Mouse (Mus musculus): ENCODE measurements at regions not wholly inside any gene's neighbourhood (a gene's known extent, or its start where the extent isn't known, plus 50 kb on each side); places are given as distances from the start of the nearest gene placed in this dataset.

GRCm38 (mm10) chr16:28104255-28105076 is 648.4 kb downstream of the Fgf12 start:
- H3K36me3 ChIP-seq (ENCODE audit: control insufficient read depth, insufficient read depth), result no peaks in the 10 kb centered on the region
- peak; percentile 68 for ATAC-seq
- no peaks in the 10 kb centered on the region for H3K9me3 ChIP-seq (ENCODE audit: control insufficient read depth, low read length)
- H3K4me3 ChIP-seq (replicated peaks; ENCODE audit: low read length), result no peak overlapping the region
- peak overlapping the region; percentile 49 for H3K27ac ChIP-seq (ENCODE audit: low read length)
- peaks cover 15% of the 10 kb centered on the region for H3K4me1 ChIP-seq (replicated peaks; ENCODE audit: control insufficient read depth, insufficient read depth, low read length)
- no peak overlapping the region for H3K9ac ChIP-seq (replicated peaks; ENCODE audit: low read depth, low read length)
- 28% methylated on average over 9 of the region's 9 CpGs for WGBS
- H3K27me3 ChIP-seq (replicated peaks; ENCODE audit: control insufficient read depth, insufficient read depth, low read length), result no peaks in the 10 kb centered on the region
- H3K4me2 ChIP-seq (ENCODE audit: low read length), result no peak overlapping the region

DNA sequence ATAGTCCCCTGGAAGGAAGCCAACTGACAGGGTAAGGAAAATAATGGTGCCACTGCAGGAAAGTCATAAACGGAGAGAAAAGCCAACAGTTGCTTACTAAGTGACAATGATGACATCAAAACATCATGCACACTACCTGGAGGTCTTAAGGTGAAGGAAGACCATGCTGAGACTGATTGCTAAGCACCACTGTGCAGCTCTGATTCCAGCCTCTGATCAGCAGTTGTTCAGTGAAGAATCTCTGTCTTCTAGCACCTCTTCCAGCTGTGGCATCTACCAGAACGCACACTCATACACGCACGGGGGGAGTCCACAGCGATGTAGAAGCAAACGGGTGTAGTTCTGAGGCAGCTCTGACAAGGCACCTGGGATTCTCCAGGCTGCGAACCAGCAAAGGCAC is 647.8 kb downstream of the Fgf12 start:
- Histone ChIP-seq H3K9me3 (ENCODE audit: control insufficient read depth, low read length) (no peaks in the 10 kb centered on the region), H3K4me1 (replicated peaks; ENCODE audit: control insufficient read depth, insufficient read depth, low read length) (peaks cover 18% of the 10 kb centered on the region), H3K27ac (ENCODE audit: low read length) (no peak overlapping the region; the same call in 1 of the 2 replicates), H3K9ac (replicated peaks; ENCODE audit: low read depth, low read length) (no peak overlapping the region), H3K27me3 (replicated peaks; ENCODE audit: control insufficient read depth, insufficient read depth, low read length) (no peaks in the 10 kb centered on the region), H3K4me2 (ENCODE audit: low read length) (no peak overlapping the region), H3K4me3 (replicated peaks; ENCODE audit: low read length) (no peak overlapping the region), H3K36me3 (ENCODE audit: control insufficient read depth, insufficient read depth) (no peaks in the 10 kb centered on the region)
- 79% methylated on average over 7 of the region's 7 CpGs for WGBS
- ATAC-seq, result no peak

GRCm38 (mm10) chr16:28105866-28106265 is 647.0 kb downstream of the Fgf12 start:
- 6% methylated on average over 7 of the region's 7 CpGs for WGBS
- no peak overlapping the region for H3K9ac ChIP-seq (replicated peaks; ENCODE audit: low read depth, low read length)
- no peaks in the 10 kb centered on the region for H3K9me3 ChIP-seq (ENCODE audit: control insufficient read depth, low read length)
- no peak overlapping the region for H3K27ac ChIP-seq (ENCODE audit: low read length)
- no peaks in the 10 kb centered on the region for H3K36me3 ChIP-seq (ENCODE audit: control insufficient read depth, insufficient read depth)
- H3K4me2 ChIP-seq (ENCODE audit: low read length), result no peak overlapping the region
- H3K27me3 ChIP-seq (replicated peaks; ENCODE audit: control insufficient read depth, insufficient read depth, low read length), result no peaks in the 10 kb centered on the region
- ATAC-seq, result no peak
- peaks cover 19% of the 10 kb centered on the region for H3K4me1 ChIP-seq (replicated peaks; ENCODE audit: control insufficient read depth, insufficient read depth, low read length)
- no peak overlapping the region for H3K4me3 ChIP-seq (replicated peaks; ENCODE audit: low read length)

DNA sequence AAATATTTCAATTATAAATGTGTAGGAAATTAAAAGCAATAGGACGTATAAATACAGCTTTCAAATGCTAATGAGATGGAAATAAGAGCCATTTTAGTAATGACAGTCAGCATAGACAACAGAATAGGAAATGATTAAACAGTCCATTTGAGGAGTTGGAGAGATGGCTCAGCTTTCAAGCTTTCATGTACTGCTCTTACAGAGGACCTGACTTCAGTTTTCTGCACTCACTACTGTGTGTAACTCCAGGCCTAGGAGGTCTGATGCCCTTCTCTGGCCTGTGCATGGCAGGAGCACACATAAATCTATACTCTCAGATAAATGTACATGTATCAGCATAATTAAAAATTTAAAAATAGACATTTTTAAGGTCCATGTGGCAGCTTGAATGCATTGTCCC is 643.1 kb downstream of the Fgf12 start:
- Histone ChIP-seq H3K27ac (ENCODE audit: low read length) (peak overlapping the region; percentile 47), H3K4me2 (ENCODE audit: low read length) (no peak overlapping the region), H3K9ac (replicated peaks; ENCODE audit: low read depth, low read length) (no peak overlapping the region), H3K36me3 (ENCODE audit: control insufficient read depth, insufficient read depth) (no peaks in the 10 kb centered on the region), H3K4me3 (replicated peaks; ENCODE audit: low read length) (no peak overlapping the region), H3K4me1 (replicated peaks; ENCODE audit: control insufficient read depth, insufficient read depth, low read length) (peaks cover 12% of the 10 kb centered on the region), H3K9me3 (ENCODE audit: control insufficient read depth, low read length) (no peaks in the 10 kb centered on the region), H3K27me3 (replicated peaks; ENCODE audit: control insufficient read depth, insufficient read depth, low read length) (no peaks in the 10 kb centered on the region)
- WGBS, result 11% methylated on average over 1 of the region's 1 CpGs
- peak; percentile 64 for ATAC-seq

Measured in forebrain, embryonic 16.5 days (tissue).